ENCODE assay signal across 8 mouse cellular contexts in genomic region chr7:142580121-142580879, GRCm38 (mm10). TPM values are rescaled to one million over a fixed set of nuclear protein-coding genes. Genes with fewer than 3 reads are reported as not detected.
DNase-seq lines count a peak whose midpoint lies in the region; ATAC-seq lines count a peak whose summit lies in the region.

No protein-coding gene starts in this region.

- H3K36me3 ChIP-seq in hindbrain, embryonic 14.5 days (replicated peaks; ENCODE audit: control insufficient read depth, insufficient read depth), result no peaks in the 10 kb centered on the region

- H3K27ac ChIP-seq in hindbrain, embryonic 14.5 days, result no peak overlapping the region

- 54% methylated on average over 26 of the region's 26 CpGs for WGBS in hindbrain, embryonic 14.5 days

- 0 out of 2 replicates have a peak, but pooled peaks cover 6% of the 10 kb centered on the region for H3K4me1 ChIP-seq in hindbrain, embryonic 14.5 days (replicated peaks; ENCODE audit: control insufficient read depth, insufficient read depth, low read length)

- ATAC-seq in hindbrain, embryonic 14.5 days (ENCODE audit: low FRiP score), result peak; percentile 71; the same call in 1 of the 2 replicates

- peak overlapping the region; percentile 31 for H3K4me3 ChIP-seq in hindbrain, embryonic 14.5 days (replicated peaks; ENCODE audit: low read length)

- H3K27me3 ChIP-seq in hindbrain, embryonic 14.5 days (ENCODE audit: control insufficient read depth, insufficient read depth, low read length), result 0 out of 2 replicates have a peak, but pooled peaks cover 7% of the 10 kb centered on the region

- peak; percentile 18 for DNase-seq in T-cell, adult 2 months (ENCODE audit: low spot score)
- peak; percentile 75 to 83 for DNase-seq in cerebellum, adult 18-20 months
- peak; percentile 72 for DNase-seq in forelimb bud, embryonic 11.5 days (ENCODE audit: low read depth, low spot score)
- peak; percentile 73 for DNase-seq in hindbrain, embryonic 14.5 days (ENCODE audit: low spot score)
- peak; percentile 41 to 60 for DNase-seq in layer of hippocampus, postnatal 36 days
- DNase-seq in lung, postnatal 10 days, result peak; percentile 59
- peak; percentile 41 for DNase-seq in right cerebral cortex, adult 18-20 months
- DNase-seq in MN1 (ENCODE audit: low spot score), result no peak

- H3K9ac ChIP-seq in hindbrain, embryonic 14.5 days, result 0 out of 2 replicates have a peak overlapping the region, but pooled peaks have one; percentile 32

- H3K4me2 ChIP-seq in hindbrain, embryonic 14.5 days (replicated peaks), result peak overlapping the region; percentile 64

- peaks cover 16% of the 10 kb centered on the region for H3K9me3 ChIP-seq in hindbrain, embryonic 14.5 days (ENCODE audit: control insufficient read depth, low read length)

RNA-seq across cellular contexts. Expression of gene Mrpl23, which starts 47.8 kb away (rescaled TPM):
- polyA plus RNA-seq in hindbrain, embryonic 14.5 days (2014; fragmentation: Nextera tagmentation; extraction: Ambion mirVana), result 21.6 and 22.9 TPM in 2 replicates
- total RNA-seq in layer of hippocampus, postnatal 36 days (2021), result 10 to 100 TPM in 1 of 2 experiments, 1 to 10 TPM in 1; 4.8 to 13.8 TPM
